ENCODE assay signal across 10 mouse cellular contexts in genomic region chr6:72694047-72694790, GRCm38 (mm10).
DNase-seq lines count a peak whose midpoint lies in the region; ATAC-seq and TF ChIP-seq lines count a peak whose summit lies in the region.
"Had no signal": no experiment of that assay in that cellular context is flagged by ENCODE, and none has a peak within 500 bp of the region (broad histone marks: within the 10 kb centered on the region; RNA-seq: fewer than 3 reads in every experiment).

No protein-coding gene starts in this region.

- WGBS in kidney, postnatal 0 days: 28% methylated on average over 5 of the region's 5 CpGs
- 19% methylated on average over 5 of the region's 5 CpGs for WGBS in heart, postnatal 0 days

- DNase-seq in frontal cortex, postnatal 14 days (ENCODE audit: low spot score in 2 of 2): no peak
- DNase-seq in kidney, postnatal 0 days (ENCODE audit: low spot score): peak; percentile 47
- no peak for DNase-seq in kidney, postnatal 10 days
- DNase-seq in adipocyte (ENCODE audit: low spot score): peak; percentile 50
- no peak for DNase-seq in heart, postnatal 0 days (ENCODE audit: low spot score)
- no peak for DNase-seq in cerebellum, adult 11-12 months
- no peak for DNase-seq in retina, embryonic 14.5 days (ENCODE audit: low spot score)
- DNase-seq: retina, postnatal 1 day had no signal

- no peak overlapping the region for H3K9ac ChIP-seq in kidney, postnatal 0 days (ENCODE audit: low read depth, low read length)
- H3K9ac ChIP-seq in heart, postnatal 0 days (replicated peaks; ENCODE audit: low read depth, low read length): no peak overlapping the region

- H3K36me3 ChIP-seq in kidney, postnatal 0 days (ENCODE audit: insufficient read depth, low read length): no peaks in the 10 kb centered on the region
- no peaks in the 10 kb centered on the region for H3K36me3 ChIP-seq in heart, postnatal 0 days (replicated peaks; ENCODE audit: control insufficient read depth, insufficient read depth, low read length)

- TF ChIP-seq CTCF in kidney, postnatal 0 days (IDR thresholded peaks at IDR 0.05; ENCODE audit: low read depth): no peak
- TF ChIP-seq CTCF in heart, postnatal 0 days (IDR thresholded peaks at IDR 0.05; ENCODE audit: low read depth): no peak

- H3K27ac ChIP-seq in kidney, postnatal 0 days: peak overlapping the region; percentile 19
- peak overlapping the region; percentile 65 for H3K27ac ChIP-seq in heart, postnatal 0 days (ENCODE audit: low read depth)
- H3K27ac ChIP-seq: macrophage had no signal

- H3K4me3 ChIP-seq in kidney, postnatal 0 days (replicated peaks; ENCODE audit: low read depth, low read length): no peak overlapping the region
- no peak overlapping the region for H3K4me3 ChIP-seq in heart, postnatal 0 days (ENCODE audit: low read depth, low read length)

- peak; percentile 80 for ATAC-seq in frontal cortex, adult (ENCODE audit: low TSS enrichment)
- no peak for ATAC-seq in kidney, postnatal 0 days (replicated peaks; ENCODE audit: low FRiP score, low read depth)
- ATAC-seq in heart, postnatal 0 days (ENCODE audit: insufficient read depth, low read depth): peak; percentile 37; the same call in 1 of the 2 replicates

- TF ChIP-seq EP300 in heart, postnatal 0 days (IDR thresholded peaks at IDR 0.05; ENCODE audit: low read depth): no peak; the same call in 1 of the 2 replicates

- H3K9me3 ChIP-seq in kidney, postnatal 0 days (replicated peaks; ENCODE audit: low read length): no peaks in the 10 kb centered on the region
- H3K9me3 ChIP-seq in heart, postnatal 0 days (replicated peaks; ENCODE audit: control insufficient read depth, low read length): no peaks in the 10 kb centered on the region

- no peaks in the 10 kb centered on the region for H3K27me3 ChIP-seq in kidney, postnatal 0 days (ENCODE audit: insufficient read depth, low read length)
- no peaks in the 10 kb centered on the region for H3K27me3 ChIP-seq in heart, postnatal 0 days (ENCODE audit: control insufficient read depth, insufficient read depth, low read length)

- peaks cover 42% of the 10 kb centered on the region for H3K4me1 ChIP-seq in kidney, postnatal 0 days (replicated peaks; ENCODE audit: insufficient read depth, low read length)
- peaks cover 47% of the 10 kb centered on the region for H3K4me1 ChIP-seq in heart, postnatal 0 days (ENCODE audit: control insufficient read depth, insufficient read depth)

- no peak overlapping the region for H3K4me2 ChIP-seq in kidney, postnatal 0 days (ENCODE audit: low read length)
- H3K4me2 ChIP-seq in heart, postnatal 0 days (ENCODE audit: low read depth, low read length): 0 out of 2 replicates have a peak overlapping the region, but pooled peaks have one; percentile 11

Comparison
In these comparisons a context has a peak if more than half of its experiments do, and no peak if none do; other contexts are left out.
1. DNase-seq: peak in kidney, postnatal 0 days (single experiment) and adipocyte (single experiment); none in frontal cortex, postnatal 14 days (0 of 2), kidney, postnatal 10 days (single experiment), heart, postnatal 0 days (single experiment), cerebellum, adult 11-12 months (single experiment) and retina, embryonic 14.5 days (single experiment).